Mouse (Mus musculus): ENCODE measurements around the gene Get4. TPM values are rescaled to one million over a fixed set of nuclear protein-coding genes. Genes with fewer than 3 reads are reported as not detected.

The Get4 gene
- total RNA-seq, 2 experiments from 2014 or later = 50.5 to 57.1 TPM

- DNase-seq (ENCODE audit: low spot score in 2 of 2) = no peak
These were observed 14.7 kb upstream of the Get4 start for GRCm38 (mm10) chr5:139237436-139237835.

GRCm38 (mm10) chr5:139241022-139241761 lies 10.9 kb upstream of the Get4 start:
- DNase-seq (ENCODE audit: low spot score in 2 of 2) = peak; percentile 21 to 51

- DNase-seq (ENCODE audit: low spot score in 2 of 2) = no peak
These were observed 8.7 kb upstream of the Get4 start for GRCm38 (mm10) chr5:139243384-139243783.

DNA sequence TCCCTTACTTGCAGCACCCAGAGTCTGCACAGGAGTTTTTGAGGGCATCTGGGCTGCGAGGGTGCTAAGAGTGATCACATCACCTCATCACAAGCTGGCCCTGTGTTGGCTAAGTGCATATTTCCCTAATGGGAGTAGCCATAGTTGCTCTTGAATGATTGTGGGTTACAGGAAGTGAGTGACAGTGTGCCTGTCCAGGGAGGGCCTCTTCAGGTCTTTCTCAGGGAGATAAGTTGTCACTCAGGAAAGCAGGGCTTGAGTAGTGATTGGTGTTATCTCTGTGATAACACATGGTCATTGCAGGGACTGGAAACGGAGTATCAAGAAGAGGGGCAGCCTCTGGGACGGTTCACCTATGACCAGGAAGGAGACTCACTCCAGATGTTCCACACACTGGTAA lies 4.4 kb upstream of the Get4 start:
- DNase-seq (ENCODE audit: low spot score in 2 of 2) = no peak

GRCm38 (mm10) chr5:139248846-139249245 lies 3.3 kb upstream of the Get4 start:
- no peak for DNase-seq (ENCODE audit: low spot score in 2 of 2)

- DNase-seq (ENCODE audit: low spot score in 2 of 2) = no peak
These were observed 845 bp upstream of the Get4 start for GRCm38 (mm10) chr5:139251279-139251678.

DNA sequence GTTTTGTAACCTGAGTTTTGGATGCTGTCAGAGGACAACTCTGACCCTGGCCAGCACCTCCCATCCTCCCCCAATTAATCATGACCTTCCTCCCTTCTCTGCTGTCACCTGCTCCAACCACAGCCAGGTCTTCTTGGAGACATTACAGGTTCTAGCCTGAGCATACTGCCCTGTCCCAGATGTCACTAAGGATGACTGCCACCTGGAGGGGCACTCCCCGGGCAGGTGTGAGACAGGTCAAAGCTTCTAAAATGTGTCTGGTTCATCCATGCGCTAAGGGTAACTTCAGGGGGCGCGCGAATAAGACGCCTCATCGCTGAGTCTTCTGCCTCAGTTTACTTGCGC lies 416 bp upstream of the Get4 start:
- no peak for DNase-seq (ENCODE audit: low spot score in 2 of 2)

DNA sequence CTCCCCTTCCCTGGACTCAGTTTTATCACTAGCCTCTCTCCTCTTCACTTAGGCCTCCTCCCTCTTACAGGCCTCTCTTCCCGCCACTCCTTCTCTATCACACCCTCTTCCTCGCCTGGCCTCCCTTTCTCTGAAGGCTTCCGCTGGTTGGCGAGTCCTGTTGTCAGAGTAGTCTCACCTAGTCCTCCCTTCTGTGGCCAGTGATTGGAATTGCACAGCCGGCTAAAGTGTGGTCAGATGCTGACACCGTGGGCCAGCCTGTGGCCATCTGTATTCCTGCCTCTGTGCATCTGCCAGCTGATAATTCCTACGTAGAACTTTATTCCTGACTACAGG lies 754 bp downstream of the Get4 start:
- peak in 1 of 2 experiments; percentile 32 for DNase-seq (ENCODE audit: low spot score in 2 of 2)

DNA sequence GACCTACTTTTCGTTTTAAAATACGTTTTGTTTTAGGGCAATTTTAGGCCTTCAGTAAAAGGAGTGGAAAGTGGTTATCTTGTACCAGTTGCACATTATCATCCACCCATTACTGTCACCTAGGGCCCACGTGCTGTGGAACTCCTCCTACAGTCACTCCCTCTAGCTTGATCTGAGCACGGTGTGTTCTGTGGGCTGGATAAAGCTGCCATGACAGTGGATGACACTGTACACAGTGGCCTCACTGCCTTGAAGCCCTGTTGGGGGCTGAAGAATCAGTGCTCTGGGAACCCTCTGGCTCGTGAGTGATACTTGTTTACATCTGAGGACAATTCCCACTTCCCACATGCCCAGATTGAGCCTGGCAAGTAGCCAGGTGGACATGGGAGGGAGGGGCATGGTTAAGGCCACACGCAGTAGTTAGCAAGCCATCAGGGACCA lies 1.2 kb downstream of the Get4 start:
- DNase-seq (ENCODE audit: low spot score in 2 of 2) = peak in 1 of 2 experiments; percentile 45

DNA sequence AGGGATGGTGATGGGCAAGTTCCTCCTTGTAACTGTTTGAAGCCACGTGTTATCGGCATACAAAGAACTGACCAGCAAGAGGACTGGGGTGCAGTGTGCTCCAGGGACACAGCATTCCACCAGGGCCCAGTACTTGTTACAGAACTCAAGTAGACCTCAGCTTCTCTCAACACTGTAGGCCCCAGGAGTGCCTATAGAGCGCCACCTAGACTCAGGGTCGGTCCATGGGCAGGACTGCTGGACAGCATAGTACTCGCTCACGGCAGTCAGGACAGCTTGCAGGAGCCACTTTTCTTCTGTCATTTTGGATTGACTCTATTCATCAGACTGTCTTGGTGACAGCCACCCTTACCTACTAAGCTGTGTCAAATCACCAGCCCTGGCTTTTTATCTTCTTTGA lies 2.8 kb downstream of the Get4 start:
- DNase-seq (ENCODE audit: low spot score in 2 of 2) = no peak

- no peak for DNase-seq (ENCODE audit: low spot score in 2 of 2)
These were observed 3.7 kb downstream of the Get4 start for GRCm38 (mm10) chr5:139255777-139256176.

DNA sequence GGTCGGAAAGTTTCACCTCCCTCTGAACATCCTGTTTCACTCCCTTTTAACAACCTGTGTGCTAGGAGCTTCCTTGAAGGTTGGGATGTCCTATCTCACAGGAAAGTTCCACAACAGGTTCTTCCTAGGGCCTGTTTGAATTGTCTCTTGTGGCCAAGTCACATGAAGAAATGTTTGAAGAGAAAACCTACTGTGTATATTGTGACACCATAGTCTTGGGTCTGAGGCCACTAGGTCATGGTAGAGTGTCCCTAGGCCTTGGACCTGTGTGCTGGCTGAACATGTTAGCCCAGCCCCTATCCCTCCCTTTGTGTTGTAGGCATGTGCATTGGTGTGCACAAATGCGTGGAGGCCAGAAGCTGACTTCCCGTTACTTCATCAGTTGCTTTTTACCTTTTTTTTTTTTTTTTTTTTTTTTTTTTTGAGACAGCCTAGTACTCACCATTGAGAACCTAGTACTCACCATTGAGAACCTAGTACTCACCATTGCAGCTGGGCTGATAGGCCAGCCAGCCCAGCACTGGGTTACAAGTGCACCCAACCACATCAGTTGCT lies 4.2 kb downstream of the Get4 start:
- no peak for DNase-seq (ENCODE audit: low spot score in 2 of 2)

DNA sequence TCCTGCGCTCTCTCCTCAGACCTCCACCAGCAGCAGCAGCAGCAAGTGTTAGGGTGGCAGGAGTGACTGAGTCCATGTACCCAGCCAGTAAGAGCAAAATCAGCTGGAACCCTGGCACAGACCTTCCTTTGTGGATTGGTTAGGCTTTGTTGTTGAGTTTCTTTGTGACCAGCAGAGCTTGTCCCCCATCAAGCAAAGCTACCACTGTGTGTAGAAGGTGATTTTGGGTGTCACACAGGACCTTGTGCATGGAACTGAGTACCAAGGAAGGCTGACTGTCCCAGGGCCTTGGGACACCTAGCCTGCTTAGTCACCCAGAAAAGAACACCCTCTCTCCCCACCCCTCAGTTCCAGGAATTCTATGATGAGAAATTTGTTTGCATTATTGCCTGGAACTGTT lies 5.1 kb downstream of the Get4 start:
- no peak for DNase-seq (ENCODE audit: low spot score in 2 of 2)

DNA sequence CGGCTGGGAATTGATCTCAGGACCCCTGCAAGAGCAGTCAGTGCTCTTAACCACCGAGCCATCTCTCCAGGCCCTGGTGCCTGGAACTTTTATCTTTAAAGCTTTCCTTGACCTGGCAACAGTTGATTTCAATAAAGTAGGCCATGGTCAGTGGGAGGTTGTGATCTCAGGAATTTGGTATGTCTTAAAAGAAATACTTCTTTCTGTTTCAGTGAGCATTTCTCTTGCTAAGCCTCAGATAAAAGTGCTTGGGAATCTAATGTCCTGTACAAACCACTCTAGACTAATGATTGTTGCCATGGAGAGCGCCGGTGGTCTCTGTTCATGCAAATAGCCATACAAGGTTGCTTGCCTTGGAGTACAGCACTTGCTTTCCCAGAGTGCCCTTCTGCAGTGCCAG lies 5.7 kb downstream of the Get4 start:
- no peak for DNase-seq (ENCODE audit: low spot score in 2 of 2)

DNA sequence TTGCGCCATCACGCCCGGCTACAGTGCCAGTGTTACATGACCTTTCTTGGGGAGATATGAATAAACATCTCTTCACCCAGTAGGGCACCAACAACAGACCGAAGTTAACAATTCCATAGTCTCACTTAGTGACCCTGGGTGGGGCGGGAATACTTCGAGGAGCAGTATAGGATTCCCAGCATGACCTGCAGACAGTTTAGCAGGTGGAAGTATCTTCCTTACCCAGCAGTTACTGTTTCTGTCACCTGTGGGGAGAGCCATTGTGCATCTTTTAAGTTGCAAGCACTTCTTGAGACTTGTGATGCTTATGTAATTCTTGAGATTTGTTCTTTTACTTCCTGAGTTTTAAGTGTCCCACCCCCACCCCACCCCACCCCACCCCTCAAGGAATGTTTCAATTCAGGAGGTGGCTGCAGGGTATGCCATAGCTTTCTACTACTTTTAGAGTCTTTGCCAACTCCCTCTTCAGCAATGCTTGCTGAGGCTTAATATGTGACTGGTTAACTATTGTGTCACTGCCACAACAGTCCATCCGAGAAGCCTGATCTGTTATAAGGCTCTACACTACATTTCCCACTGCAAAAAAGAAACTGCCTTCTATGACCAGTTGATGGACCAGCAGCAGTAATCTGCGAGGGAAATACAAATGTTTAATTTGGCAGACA lies 6.4 kb downstream of the Get4 start:
- DNase-seq (ENCODE audit: low spot score in 2 of 2) = no peak

- DNase-seq (ENCODE audit: low spot score in 2 of 2) = no peak
These were observed 7.7 kb downstream of the Get4 start for GRCm38 (mm10) chr5:139259853-139260252.

DNA sequence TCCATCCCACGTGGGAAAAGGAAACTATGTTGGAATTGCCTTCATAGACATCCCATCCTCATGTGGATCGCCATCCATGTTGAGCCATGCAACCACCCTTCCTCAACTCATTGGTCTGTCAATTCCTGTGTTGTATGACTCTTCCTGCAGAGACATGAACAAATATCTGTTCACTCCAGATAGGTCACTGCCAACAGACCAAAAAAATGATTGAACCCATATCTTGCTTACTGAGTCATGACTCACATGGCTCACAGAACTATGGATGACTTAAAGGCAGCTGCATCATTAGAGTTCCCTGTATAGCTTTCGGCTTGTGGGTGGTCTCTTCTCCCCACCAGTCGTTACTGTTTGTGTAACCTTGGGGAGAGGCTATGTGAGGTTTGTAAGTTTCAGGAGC lies 9.3 kb downstream of the Get4 start:
- no peak for DNase-seq (ENCODE audit: low spot score in 2 of 2)

- DNase-seq (ENCODE audit: low spot score in 2 of 2) = no peak
These were observed 15.5 kb downstream of the Get4 start for GRCm38 (mm10) chr5:139267661-139268060.

DNA sequence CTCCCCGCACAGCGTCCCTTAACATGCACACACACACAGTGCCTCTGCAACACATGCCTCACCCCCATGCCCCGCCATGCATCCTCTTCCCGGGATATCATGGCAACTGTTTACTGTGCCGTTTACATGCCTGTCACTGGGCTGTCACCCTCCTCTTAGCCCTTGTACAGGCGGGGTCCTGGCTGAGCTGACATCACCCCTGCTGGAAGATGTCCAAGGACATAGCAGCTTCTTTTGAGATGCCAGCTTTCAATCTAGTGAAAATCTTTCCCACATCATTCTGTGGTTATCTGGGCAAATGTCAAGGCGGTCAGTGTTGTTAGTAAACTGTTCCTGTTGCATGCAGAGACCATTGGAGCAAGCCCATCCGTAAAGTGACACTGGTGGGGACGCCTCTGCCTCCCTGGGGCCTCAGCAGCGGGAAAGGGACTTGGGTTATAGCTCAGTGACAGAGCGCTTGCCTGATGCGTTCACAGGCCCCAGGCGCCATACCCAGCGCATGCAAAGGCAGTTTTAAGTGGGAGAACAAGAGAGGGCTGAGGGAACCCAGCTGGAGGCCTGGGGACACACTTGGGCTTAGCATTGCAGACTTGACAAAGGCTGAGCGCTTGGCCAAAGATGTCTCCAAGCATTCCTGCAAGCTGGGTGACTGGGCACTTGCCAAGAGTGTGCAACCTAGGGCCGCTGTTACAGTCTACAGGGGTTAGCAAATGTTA lies 18.8 kb downstream of the Get4 start:
- no peak for DNase-seq (ENCODE audit: low spot score in 2 of 2)

DNA sequence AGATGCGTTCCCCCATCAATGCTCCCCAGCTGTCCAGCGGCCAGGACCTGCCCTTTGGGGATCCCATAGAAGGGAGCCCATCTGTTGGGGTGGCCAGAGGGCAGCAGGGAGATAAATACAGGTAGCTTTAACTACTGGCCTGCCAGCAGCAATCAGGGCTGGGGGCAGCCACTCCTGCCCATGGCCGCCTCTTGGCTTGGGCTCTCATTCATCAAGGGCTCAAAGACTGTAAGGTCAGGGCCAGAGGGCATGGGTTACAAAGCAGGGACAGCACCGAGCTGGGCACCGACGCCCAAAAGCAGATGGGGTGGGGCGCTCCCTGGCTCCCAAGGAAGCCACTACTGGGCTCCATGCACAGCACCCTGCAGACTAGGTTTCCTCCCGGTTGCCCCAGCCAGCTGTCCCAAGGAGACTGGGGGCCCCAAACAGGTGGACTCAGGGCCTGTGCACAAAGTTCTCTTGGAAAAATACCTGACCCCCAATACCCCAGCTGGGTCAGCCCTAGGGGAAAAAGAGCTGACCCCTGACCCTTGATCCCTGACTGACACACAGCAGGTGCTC lies 19.9 kb downstream of the Get4 start:
- DNase-seq (ENCODE audit: low spot score in 2 of 2) = no peak

- peak in 1 of 2 experiments; percentile 56 for DNase-seq (ENCODE audit: low spot score in 2 of 2)
These were observed 25.2 kb downstream of the Get4 start for GRCm38 (mm10) chr5:139277287-139277686.

Measured in layer of hippocampus, adult 18-20 months (tissue).